In the genomic region with DNA sequence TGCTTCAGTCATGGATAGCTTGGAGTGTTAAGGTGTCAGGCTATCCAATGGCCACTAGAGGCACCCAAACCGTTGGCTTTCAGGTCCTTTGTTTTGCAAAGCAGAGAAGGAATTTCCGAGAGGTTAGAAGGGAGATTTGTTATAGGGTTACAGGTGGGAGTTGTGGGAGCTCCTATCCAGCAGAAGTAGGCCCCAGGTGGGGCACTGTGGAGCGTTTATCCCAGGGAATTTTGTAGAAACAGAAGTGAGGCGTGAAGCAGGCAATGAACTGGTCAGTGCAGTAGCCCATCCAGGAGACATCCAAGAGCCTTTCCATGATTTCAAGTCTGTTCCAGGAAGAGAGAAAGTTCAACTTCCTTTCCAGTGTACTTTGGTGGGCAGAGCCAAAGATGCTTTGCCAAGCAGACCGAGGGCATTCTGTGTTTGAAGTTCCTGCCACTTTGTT, we compare ENCODE assay signal across 8 mouse cellular contexts. TPM values are rescaled to one million over a fixed set of nuclear protein-coding genes. Genes with fewer than 3 reads are reported as not detected.
A peak's percentile ranks its signal among the peaks of the same experiment; 100 is the strongest.
DNase-seq lines count a peak whose midpoint lies in the region; ATAC-seq and TF ChIP-seq lines count a peak whose summit lies in the region.

No protein-coding gene starts in this region.

- no peak overlapping the region; the same call in 1 of the 2 replicates for H3K27ac ChIP-seq in spleen, adult 2 months (ENCODE audit: insufficient read depth, low read length)
- peak overlapping the region; percentile 95 for H3K27ac ChIP-seq in heart, embryonic 16.5 days (ENCODE audit: low read length)
- H3K27ac ChIP-seq in midbrain, embryonic 13.5 days, result peak overlapping the region; percentile 77

- peak; percentile 14; the same call in 1 of the 2 replicates for TF ChIP-seq CTCF in spleen, adult 2 months (IDR thresholded peaks at IDR 0.05; ENCODE audit: extremely low read depth, insufficient read depth, insufficient read length, insufficient replicate concordance)

- H3K9me3 ChIP-seq in heart, embryonic 16.5 days (replicated peaks; ENCODE audit: control insufficient read depth, low read length), result peaks cover 7% of the 10 kb centered on the region
- H3K9me3 ChIP-seq in midbrain, embryonic 13.5 days, result no peaks in the 10 kb centered on the region

- TF ChIP-seq POLR2A in spleen, adult 2 months (IDR thresholded peaks at IDR 0.05; ENCODE audit: low read depth, low read length), result no peak

- peak overlapping the region; percentile 85 for H3K4me2 ChIP-seq in heart, embryonic 16.5 days (ENCODE audit: low read depth, low read length)
- peak overlapping the region; percentile 56 for H3K4me2 ChIP-seq in midbrain, embryonic 13.5 days (replicated peaks)

- ATAC-seq in heart, embryonic 16.5 days (replicated peaks; ENCODE audit: extremely low read depth, insufficient read depth, low FRiP score), result no peak
- no peak for ATAC-seq in midbrain, embryonic 13.5 days
- no peak for ATAC-seq in inflammation-experienced regulatory T-cells, adult 6 months

- no peaks in the 10 kb centered on the region for H3K36me3 ChIP-seq in spleen, adult 2 months (ENCODE audit: control insufficient read depth, insufficient read depth, low read length)
- no peaks in the 10 kb centered on the region for H3K36me3 ChIP-seq in heart, embryonic 16.5 days (ENCODE audit: control insufficient read depth, insufficient read depth)
- H3K36me3 ChIP-seq in midbrain, embryonic 13.5 days, result peaks cover 5% of the 10 kb centered on the region; the same call in 1 of the 2 replicates

- peaks cover under 1% of the 10 kb centered on the region; the same call in 1 of the 2 replicates for H3K4me1 ChIP-seq in spleen, adult 2 months (ENCODE audit: control insufficient read depth, insufficient read depth, insufficient read length)
- H3K4me1 ChIP-seq in heart, embryonic 16.5 days (ENCODE audit: control insufficient read depth, insufficient read depth, low read length), result peaks cover 7% of the 10 kb centered on the region
- peaks cover 10% of the 10 kb centered on the region for H3K4me1 ChIP-seq in midbrain, embryonic 13.5 days (replicated peaks)

- WGBS in spleen, adult 2 months, result 14% methylated on average over 5 of the region's 5 CpGs
- 5% methylated on average over 5 of the region's 5 CpGs for WGBS in heart, embryonic 16.5 days
- WGBS in midbrain, embryonic 13.5 days, result 3% methylated on average over 5 of the region's 5 CpGs

- no peaks in the 10 kb centered on the region for H3K27me3 ChIP-seq in spleen, adult 2 months (ENCODE audit: control insufficient read depth, insufficient read depth, low read length)
- H3K27me3 ChIP-seq in heart, embryonic 16.5 days (ENCODE audit: control insufficient read depth, insufficient read depth, low read length), result no peaks in the 10 kb centered on the region
- no peaks in the 10 kb centered on the region for H3K27me3 ChIP-seq in midbrain, embryonic 13.5 days

- H3K9ac ChIP-seq in heart, embryonic 16.5 days (ENCODE audit: low read length), result peak overlapping the region; percentile 45
- no peak overlapping the region for H3K9ac ChIP-seq in midbrain, embryonic 13.5 days (replicated peaks)

- H3K4me3 ChIP-seq in spleen, adult 2 months (ENCODE audit: extremely low read depth, insufficient read depth, insufficient read length), result no peak overlapping the region
- H3K4me3 ChIP-seq in heart, embryonic 16.5 days (ENCODE audit: low read length), result peak overlapping the region; percentile 46
- 0 out of 2 replicates have a peak overlapping the region, but pooled peaks have one; percentile 14 for H3K4me3 ChIP-seq in midbrain, embryonic 13.5 days (replicated peaks)

- no peak for DNase-seq in spleen, adult 2 months (ENCODE audit: low read depth in 1 of 2, low spot score in 2 of 2)
- DNase-seq in spleen, adult 12 weeks (ENCODE audit: low spot score), result no peak
- peak; percentile 78 for DNase-seq in embryo, embryonic 11 days
- peak; percentile 54 to 55 for DNase-seq in kidney, postnatal 36 days
- no peak for DNase-seq in layer of hippocampus, adult 11-12 months (ENCODE audit: low spot score)

RNA-seq across cellular contexts. Expression of a gene that starts 1.6 kb away (rescaled TPM):
- 5.1 and 6.7 TPM in 2 replicates for polyA plus RNA-seq in spleen, adult 2 months (2012; rRNA removed)
- 15.8 and 17.2 TPM in 2 replicates for polyA plus RNA-seq in heart, embryonic 16.5 days (2015; fragmentation: Nextera tagmentation; extraction: Ambion mirVana)
- 30.1 and 31.2 TPM in 2 replicates for polyA plus RNA-seq in midbrain, embryonic 13.5 days (2015; fragmentation: Nextera tagmentation; extraction: Ambion mirVana)
- 10 to 100 TPM in 2 of 3 experiments, 1 to 10 TPM in 1; 8.9 to 13.0 (median 10.3) TPM for polyA plus RNA-seq in inflammation-experienced regulatory T-cells, adult 6 months (2017; shearing (Covaris generic))

RNA-seq across cellular contexts. Expression of a gene that starts 33.4 kb away (rescaled TPM):
- 1.3 TPM in 1 of 2 replicates, not detected in the other for polyA plus RNA-seq in spleen, adult 2 months (2012; rRNA removed)
- 0.49 TPM in 1 of 2 replicates, not detected in the other for polyA plus RNA-seq in heart, embryonic 16.5 days (2015; fragmentation: Nextera tagmentation; extraction: Ambion mirVana)
- not detected in 2 replicates for polyA plus RNA-seq in midbrain, embryonic 13.5 days (2015; fragmentation: Nextera tagmentation; extraction: Ambion mirVana)
- not detected for polyA plus RNA-seq in inflammation-experienced regulatory T-cells, adult 6 months (2017; shearing (Covaris generic))

RNA-seq across cellular contexts. Expression of a gene that starts 57.3 kb away (rescaled TPM):
- polyA plus RNA-seq in spleen, adult 2 months (2012; rRNA removed), result 5.7 and 6.8 TPM in 2 replicates
- polyA plus RNA-seq in heart, embryonic 16.5 days (2015; fragmentation: Nextera tagmentation; extraction: Ambion mirVana), result 0.76 and 1.1 TPM in 2 replicates
- not detected in 2 replicates for polyA plus RNA-seq in midbrain, embryonic 13.5 days (2015; fragmentation: Nextera tagmentation; extraction: Ambion mirVana)
- polyA plus RNA-seq in inflammation-experienced regulatory T-cells, adult 6 months (2017; shearing (Covaris generic)), result 1 to 10 TPM in 1 of 3 experiments, under 1 TPM in 1, not detected in 1; 0.20 to 1.6 TPM

Comparison
In these comparisons a context has a peak if more than half of its experiments do, and no peak if none do; other contexts are left out.
1. DNase-seq: peak in embryo, embryonic 11 days (single experiment) and kidney, postnatal 36 days (2 of 2); none in spleen, adult 2 months (0 of 2), spleen, adult 12 weeks (single experiment) and layer of hippocampus, adult 11-12 months (single experiment).